Mouse (Mus musculus) midbrain, embryonic 12.5 days (tissue): ENCODE results near the gene Acot7. TPM values are rescaled to one million over a fixed set of nuclear protein-coding genes. Genes with fewer than 3 reads are reported as not detected.

Experiments used
- ATAC-seq: fragments of 200-750 bp; cut with Nextera tagmentation; 2 replicates; pipeline ENCODE4 v1.8.0; 2017; ENCODE audit warnings: low read depth, moderate TSS enrichment, moderate library complexity; ENCODE audit not compliant: low FRiP score
- H3K27ac ChIP-seq: fragments of 300-500 bp; sonication (generic); replicated peaks from 2 replicates; pipeline ENCODE4 v1.5.1; 2016; ENCODE audit warnings: mild to moderate bottlenecking
- H3K27me3 ChIP-seq: fragments of 300-500 bp; sonication (generic); 2 replicates; pipeline ENCODE4 v1.6.1; 2016; ENCODE audit warnings: mild to moderate bottlenecking
- H3K36me3 ChIP-seq: fragments of 300-500 bp; sonication (generic); 2 replicates; pipeline ENCODE4 v1.6.1; 2016
- H3K4me1 ChIP-seq: fragments of 300-500 bp; sonication (generic); 2 replicates; pipeline ENCODE4 v1.6.1; 2016
- H3K4me2 ChIP-seq: fragments of 300-500 bp; sonication (generic); replicated peaks from 2 replicates; pipeline ENCODE4 v1.6.1; 2016; ENCODE audit warnings: mild to moderate bottlenecking, moderate library complexity
- H3K4me3 ChIP-seq: fragments of 300-500 bp; sonication (generic); 2 replicates; pipeline ENCODE4 v1.5.1; 2016; ENCODE audit warnings: mild to moderate bottlenecking
- H3K9ac ChIP-seq: fragments of 300-500 bp; sonication (generic); replicated peaks from 2 replicates; pipeline ENCODE4 v1.6.1; 2016; ENCODE audit warnings: mild to moderate bottlenecking, moderate library complexity
- H3K9me3 ChIP-seq: fragments of 300-500 bp; sonication (generic); 2 replicates; pipeline ENCODE4 v1.6.1; 2016; ENCODE audit warnings: mild to moderate bottlenecking
- WGBS: fragments of 180-500 bp; shearing (Covaris S2); methylation state at CpG from one replicate; pipeline ENCODE4 v1.1.7; 2016; 5-methylcytosine and 5-hydroxymethylcytosine counted together
- polyA plus RNA-seq: library from polyadenylated mRNA; unstranded; fragments of >200 nt; fragmentation: Nextera tagmentation; extraction: Ambion mirVana; gene quantifications from 2 replicates; pipeline ENCODE4 v1.2.1, GENCODE M21; 2016

Acot7 gene
- polyA plus RNA-seq, 1 experiment from 2014 or later: 104 TPM

DNA sequence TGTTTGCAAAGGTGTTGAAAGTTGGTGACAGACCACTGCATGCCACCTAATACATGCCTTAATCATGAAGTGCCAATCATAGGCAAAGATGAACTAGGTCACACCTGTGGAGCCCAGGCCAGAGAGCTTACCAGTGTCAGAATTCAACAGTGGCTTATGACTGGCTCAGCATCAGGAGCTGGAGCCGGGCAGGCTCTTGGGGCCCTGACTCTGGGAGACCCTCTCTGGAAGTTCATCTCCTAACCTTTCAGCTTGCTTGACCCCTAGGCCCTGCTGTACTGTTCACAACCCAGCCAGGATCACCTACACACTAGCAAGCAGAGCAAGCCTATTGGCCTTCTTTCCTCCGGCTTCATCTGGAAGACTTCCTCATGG is 41.1 kb upstream of the Acot7 start:
- Histone ChIP-seq H3K36me3 (no peaks in the 10 kb centered on the region), H3K27ac (no peak overlapping the region), H3K4me2 (no peak overlapping the region), H3K9me3 (no peaks in the 10 kb centered on the region), H3K27me3 (peaks cover 91% of the 10 kb centered on the region), H3K9ac (no peak overlapping the region), H3K4me1 (peaks cover 13% of the 10 kb centered on the region), H3K4me3 (no peak overlapping the region)
- no peak for ATAC-seq
- WGBS: 93% methylated on average over 2 of the region's 2 CpGs

DNA sequence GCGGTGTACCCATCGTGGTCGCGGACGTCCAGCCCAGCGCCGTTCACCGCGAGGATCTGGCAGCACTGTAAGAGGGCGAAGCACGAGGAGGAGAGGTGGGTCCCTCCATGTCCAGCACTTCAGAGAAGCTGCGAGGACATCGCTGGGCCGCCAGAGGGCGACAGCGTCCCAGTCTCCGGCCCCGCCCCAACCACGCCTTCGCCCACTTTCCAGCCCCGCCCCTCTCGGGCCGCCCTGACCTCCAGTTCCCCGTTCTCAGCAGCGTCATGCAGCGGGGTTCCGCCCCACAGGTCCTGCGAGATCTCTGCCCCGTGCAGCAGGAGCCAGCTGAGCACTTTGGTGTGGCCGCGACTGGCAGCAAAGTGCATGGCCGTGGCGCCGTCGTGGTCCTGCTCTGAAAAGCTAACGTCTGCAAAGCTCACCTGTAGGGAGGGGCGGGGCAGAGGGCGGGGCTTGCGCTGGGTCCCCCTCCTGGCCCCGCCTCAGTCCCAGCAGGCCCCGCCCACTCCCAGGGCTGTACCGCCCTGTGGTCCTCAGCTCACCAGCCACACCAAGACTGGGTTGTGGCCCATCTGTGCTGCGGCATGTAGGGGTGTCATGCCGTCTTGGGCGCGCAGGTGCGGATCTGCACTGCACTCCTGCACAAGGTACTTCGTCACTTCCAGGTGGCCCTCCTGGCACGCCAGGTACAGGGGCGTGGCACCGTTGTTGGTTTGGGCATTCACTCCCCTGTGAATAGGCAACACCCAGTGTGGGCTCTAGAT is 39.3 kb upstream of the Acot7 start:
- Histone ChIP-seq H3K9ac (no peak overlapping the region; the same call in 1 of the 2 replicates), H3K27ac (no peak overlapping the region), H3K4me1 (peaks cover 5% of the 10 kb centered on the region), H3K4me2 (peak overlapping the region; percentile 60), H3K4me3 (peak overlapping the region; percentile 37), H3K27me3 (peaks cover 80% of the 10 kb centered on the region), H3K36me3 (no peaks in the 10 kb centered on the region), H3K9me3 (no peaks in the 10 kb centered on the region)
- WGBS: 3% methylated on average over 51 of the region's 51 CpGs
- ATAC-seq: peak; percentile 76

DNA sequence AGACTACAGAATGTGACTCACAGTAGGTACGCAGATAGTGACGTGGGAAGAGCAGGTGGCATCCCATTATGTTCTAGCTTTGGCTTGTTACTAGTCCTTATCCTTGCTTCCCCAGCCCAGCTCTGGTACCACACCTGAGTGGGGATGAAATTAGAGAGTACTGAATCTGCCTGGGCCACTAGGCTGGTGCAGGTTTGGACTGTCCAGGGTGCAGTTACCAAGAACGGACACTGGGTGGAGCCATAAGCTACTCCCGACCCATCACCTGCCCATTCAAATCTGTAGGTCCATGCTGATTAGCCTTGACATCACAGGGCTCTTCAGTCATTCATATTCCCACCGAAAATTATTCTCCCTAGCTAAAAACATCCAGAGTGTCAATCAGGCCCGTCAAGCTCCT is 37.5 kb upstream of the Acot7 start:
- Histone ChIP-seq H3K4me1 (peaks cover 5% of the 10 kb centered on the region), H3K36me3 (no peaks in the 10 kb centered on the region), H3K4me3 (no peak overlapping the region), H3K4me2 (no peak overlapping the region), H3K27ac (no peak overlapping the region), H3K9me3 (no peaks in the 10 kb centered on the region), H3K27me3 (peaks cover 72% of the 10 kb centered on the region), H3K9ac (no peak overlapping the region)
- 35% methylated on average over 6 of the region's 6 CpGs for WGBS
- no peak for ATAC-seq

DNA sequence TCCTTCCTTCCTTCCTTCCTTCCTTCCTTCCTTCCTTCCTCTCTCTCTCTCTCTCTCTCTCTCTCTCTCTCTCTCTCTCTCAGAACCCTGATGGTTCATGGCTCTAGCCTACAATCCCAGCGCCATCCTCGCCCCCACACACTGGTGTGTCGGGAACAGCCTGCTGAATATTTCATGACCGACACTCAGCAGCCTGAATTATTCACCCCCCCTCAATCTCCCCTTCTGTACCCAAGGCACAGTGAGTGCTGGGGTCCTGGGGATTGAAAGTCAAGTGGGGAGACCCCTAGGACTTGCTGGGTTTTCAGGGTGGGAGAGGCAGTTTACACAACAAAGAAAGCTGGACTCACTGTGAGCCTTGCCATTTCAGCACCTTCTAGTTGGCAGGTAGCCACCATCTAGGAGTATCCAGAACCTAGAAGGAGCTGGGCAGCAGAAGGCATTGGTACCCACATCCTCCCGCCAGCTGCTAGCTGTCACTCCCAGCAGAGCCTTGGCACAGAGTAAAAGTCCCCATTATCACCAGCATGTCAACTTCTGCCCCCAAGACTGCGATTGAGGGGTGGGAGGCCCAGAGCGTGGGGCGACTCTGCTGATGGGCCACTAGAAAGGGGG is 36.3 kb upstream of the Acot7 start:
- H3K4me2 ChIP-seq: no peak overlapping the region
- H3K9me3 ChIP-seq: no peaks in the 10 kb centered on the region
- H3K27ac ChIP-seq: no peak overlapping the region
- H3K27me3 ChIP-seq: peaks cover 69% of the 10 kb centered on the region
- no peaks in the 10 kb centered on the region for H3K36me3 ChIP-seq
- peaks cover 5% of the 10 kb centered on the region for H3K4me1 ChIP-seq
- no peak for ATAC-seq
- WGBS: 75% methylated on average over 8 of the region's 8 CpGs
- H3K9ac ChIP-seq: no peak overlapping the region
- no peak overlapping the region for H3K4me3 ChIP-seq

DNA sequence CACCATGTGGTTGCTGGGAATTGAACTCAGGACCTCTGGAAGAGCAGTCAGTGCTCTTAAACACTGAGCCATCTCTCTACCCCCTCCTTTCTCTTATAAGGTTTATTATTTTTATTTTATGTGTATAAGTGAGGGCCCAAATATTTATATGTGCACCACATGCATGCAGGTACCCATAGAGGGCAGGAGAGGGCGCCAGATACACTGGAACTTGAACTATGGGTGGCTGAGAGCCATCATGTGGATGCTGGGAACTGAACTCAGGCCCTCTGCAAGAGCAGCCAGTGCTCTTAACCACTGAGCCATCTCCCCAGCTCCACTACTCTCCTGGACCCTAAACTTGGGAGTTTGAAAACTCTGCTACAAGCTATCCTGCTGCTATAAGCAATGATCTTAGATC is 34.3 kb upstream of the Acot7 start:
- no peak overlapping the region for H3K4me2 ChIP-seq
- H3K4me3 ChIP-seq: no peak overlapping the region
- H3K27me3 ChIP-seq: peaks cover 71% of the 10 kb centered on the region
- H3K4me1 ChIP-seq: peaks cover 4% of the 10 kb centered on the region
- H3K9ac ChIP-seq: no peak overlapping the region
- no peaks in the 10 kb centered on the region for H3K36me3 ChIP-seq
- 13% methylated on average over 1 of the region's 1 CpGs for WGBS
- no peak overlapping the region for H3K27ac ChIP-seq
- no peaks in the 10 kb centered on the region for H3K9me3 ChIP-seq
- no peak for ATAC-seq

GRCm38 (mm10) chr4:152145473-152145872 is 32.5 kb upstream of the Acot7 start:
- no peak for ATAC-seq

DNA sequence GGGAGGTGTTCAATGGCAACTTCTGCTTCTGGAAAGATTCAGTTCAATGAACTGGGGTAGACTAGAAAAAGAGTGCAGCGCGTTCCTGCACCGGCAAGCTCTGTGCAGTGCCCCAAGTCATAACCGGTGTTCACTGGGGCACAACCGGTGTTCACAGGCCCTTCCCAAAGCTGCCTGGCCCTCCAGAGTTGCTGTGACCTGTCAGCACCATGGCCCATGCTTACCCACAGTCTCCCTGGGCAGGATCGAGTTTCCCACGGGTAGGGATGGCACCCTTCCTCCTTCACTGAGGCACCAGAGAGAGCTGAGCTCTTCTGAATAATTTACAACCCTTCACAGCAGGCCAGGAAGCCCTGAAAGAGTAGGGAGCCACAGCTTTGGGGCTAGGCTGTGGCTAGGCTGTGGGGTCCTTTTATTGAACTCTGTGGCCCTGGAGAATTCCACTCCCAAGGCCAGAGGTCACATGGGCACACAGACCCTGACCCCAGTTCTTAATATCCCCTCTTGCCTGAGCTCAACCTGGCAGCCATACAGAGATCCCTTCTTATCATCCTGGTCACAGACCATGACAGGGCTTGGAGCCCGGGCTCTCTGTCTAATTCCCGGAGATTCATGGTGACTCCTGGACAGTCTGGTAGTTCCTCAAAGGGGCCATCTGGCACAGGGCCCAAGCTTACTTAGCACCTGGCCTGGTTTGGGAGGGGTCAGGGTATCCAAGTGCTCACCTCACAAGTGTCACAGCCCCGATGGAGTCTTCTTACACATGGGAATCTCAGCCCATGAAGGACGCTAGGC is 31.7 kb upstream of the Acot7 start:
- ATAC-seq: no peak
- Histone ChIP-seq H3K4me2 (no peak overlapping the region), H3K36me3 (no peaks in the 10 kb centered on the region), H3K9ac (no peak overlapping the region), H3K9me3 (no peaks in the 10 kb centered on the region), H3K27me3 (peaks cover 75% of the 10 kb centered on the region), H3K4me1 (no peaks in the 10 kb centered on the region), H3K4me3 (no peak overlapping the region), H3K27ac (no peak overlapping the region)
- WGBS: 75% methylated on average over 11 of the region's 11 CpGs

More at GRCm38 (mm10) chr4:152145473-152145872, 32.5 kb upstream of the Acot7 start:
- no peak overlapping the region for H3K4me3 ChIP-seq
- no peak overlapping the region for H3K27ac ChIP-seq
- H3K9ac ChIP-seq: no peak overlapping the region
- no peaks in the 10 kb centered on the region for H3K4me1 ChIP-seq
- H3K9me3 ChIP-seq: no peaks in the 10 kb centered on the region
- H3K36me3 ChIP-seq: no peaks in the 10 kb centered on the region
- no peak overlapping the region for H3K4me2 ChIP-seq
- WGBS: 80% methylated on average over 10 of the region's 10 CpGs
- H3K27me3 ChIP-seq: peaks cover 75% of the 10 kb centered on the region

DNA sequence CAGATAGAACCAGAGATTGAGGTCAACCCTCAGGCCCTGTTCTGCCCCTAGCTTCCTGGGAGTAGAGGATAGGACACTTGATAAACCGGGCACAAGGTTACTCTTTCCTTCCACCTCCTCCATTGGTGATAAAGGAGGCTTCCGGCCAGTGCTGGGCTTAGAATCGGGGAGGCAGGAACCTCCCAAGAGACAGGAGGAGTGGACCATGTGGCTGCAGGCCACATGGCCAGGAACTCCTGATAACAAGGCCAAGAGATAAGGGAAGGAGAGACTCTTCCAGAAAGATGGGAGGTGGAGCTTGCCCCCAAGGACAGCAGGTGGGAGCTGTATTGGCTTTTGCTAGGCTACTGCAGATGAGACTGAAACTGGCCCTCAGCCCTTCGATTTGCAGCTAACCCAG is 27.4 kb upstream of the Acot7 start:
- 82% methylated on average over 4 of the region's 4 CpGs for WGBS
- peaks cover 96% of the 10 kb centered on the region for H3K27me3 ChIP-seq

DNA sequence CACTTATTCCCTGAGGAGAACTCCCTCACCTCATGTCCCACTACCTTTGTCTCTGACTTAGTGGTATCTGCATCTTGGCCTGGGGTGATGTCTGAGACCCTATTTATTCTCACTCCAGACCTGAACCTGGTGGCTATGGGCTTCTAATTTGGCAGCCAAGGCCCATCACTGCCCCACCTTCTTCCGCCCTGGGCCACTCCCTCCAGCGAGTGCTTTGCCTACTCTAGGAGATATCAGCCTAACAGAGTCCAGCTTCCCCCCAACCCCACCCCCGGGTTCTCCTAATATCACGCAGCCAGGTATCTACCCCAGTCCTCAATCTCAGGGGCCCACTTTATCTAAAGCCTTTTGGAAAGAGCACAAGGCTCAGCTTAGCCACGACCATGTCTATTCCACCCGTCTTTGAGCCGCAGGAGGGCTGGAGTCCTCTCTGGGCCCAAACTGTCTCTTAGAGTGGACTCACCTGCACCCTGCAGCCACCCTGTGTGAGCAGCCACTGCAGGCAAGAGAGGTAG is 26.4 kb upstream of the Acot7 start:
- Histone ChIP-seq H3K4me2 (peak overlapping the region; percentile 55), H3K27me3 (peaks cover 95% of the 10 kb centered on the region), H3K9me3 (no peaks in the 10 kb centered on the region), H3K4me3 (peak overlapping the region; percentile 36), H3K36me3 (no peaks in the 10 kb centered on the region), H3K27ac (no peak overlapping the region), H3K9ac (0 out of 2 replicates have a peak overlapping the region, but pooled peaks have one; percentile 31), H3K4me1 (peaks cover 15% of the 10 kb centered on the region)
- ATAC-seq: no peak
- 18% methylated on average over 7 of the region's 7 CpGs for WGBS

More for the DNA sequence above, 27.4 kb upstream of the Acot7 start:
- Histone ChIP-seq H3K4me2 (no peak overlapping the region), H3K4me1 (peaks cover 15% of the 10 kb centered on the region), H3K27ac (no peak overlapping the region), H3K9me3 (no peaks in the 10 kb centered on the region), H3K36me3 (no peaks in the 10 kb centered on the region), H3K4me3 (no peak overlapping the region), H3K9ac (no peak overlapping the region)
- no peak for ATAC-seq

- Histone ChIP-seq H3K4me3 (peak within 1 kb of the TSS; percentile 36), H3K9me3 (no peaks in the 10 kb centered on the region), H3K4me1 (peaks cover 15% of the 10 kb centered on the region), H3K27me3 (peaks cover 95% of the 10 kb centered on the region), H3K4me2 (peak within 1 kb of the TSS; percentile 55), H3K36me3 (no peaks in the 10 kb centered on the region), H3K27ac (no peak within 1 kb of the TSS), H3K9ac (0 out of 2 replicates have a peak within 1 kb of the TSS, but pooled peaks have one; percentile 31)
- peak; percentile 74 for ATAC-seq
- WGBS: 1% methylated on average over 57 of the region's 57 CpGs
Observed at GRCm38 (mm10) chr4:152151966-152152544, 25.9 kb upstream of the Acot7 start, which contains the start of gene Espn. Espn (minus strand) TSS chr4:152152371.

DNA sequence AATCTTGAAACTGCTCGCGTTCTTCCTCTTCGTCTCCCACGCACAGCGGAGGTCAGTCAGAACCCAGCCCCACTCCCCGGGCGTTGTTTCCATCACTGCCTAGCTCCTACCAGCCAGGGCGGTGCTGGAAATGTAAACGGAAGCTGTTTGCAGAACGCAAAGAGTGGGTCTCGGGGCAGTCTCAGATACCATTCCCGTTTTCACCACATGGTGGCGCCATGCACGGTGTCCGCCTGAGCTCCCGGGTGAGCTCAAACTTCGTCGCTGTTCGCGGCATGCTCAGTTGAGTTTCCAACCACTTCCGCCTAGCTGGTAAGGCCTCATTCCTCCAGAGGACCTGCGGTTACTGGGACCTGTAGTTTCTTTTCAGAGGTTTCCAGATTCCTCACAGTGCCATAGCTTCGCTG is 24.2 kb upstream of the Acot7 start:
- H3K4me3 ChIP-seq: 0 out of 2 replicates have a peak overlapping the region, but pooled peaks have one; percentile 21
- peaks cover 96% of the 10 kb centered on the region for H3K27me3 ChIP-seq
- no peak overlapping the region for H3K27ac ChIP-seq
- no peaks in the 10 kb centered on the region for H3K36me3 ChIP-seq
- peaks cover 25% of the 10 kb centered on the region for H3K4me1 ChIP-seq
- no peak overlapping the region for H3K9ac ChIP-seq
- no peaks in the 10 kb centered on the region for H3K9me3 ChIP-seq
- WGBS: 3% methylated on average over 23 of the region's 23 CpGs
- ATAC-seq: no peak
- H3K4me2 ChIP-seq: peak overlapping the region; percentile 44
